Comparison of ENCODE assay signal across 9 mouse cellular contexts in genomic region chr8:10926518-10926915, GRCm38 (mm10).
DNase-seq lines count a peak whose midpoint lies in the region; ATAC-seq and TF ChIP-seq lines count a peak whose summit lies in the region.
"Had no signal": no experiment of that assay in that cellular context is flagged by ENCODE, and none has a peak within 500 bp of the region (broad histone marks: within the 10 kb centered on the region; RNA-seq: fewer than 3 reads in every experiment).

No protein-coding gene starts in this region.

- intact Hi-C loops in gastrocnemius, adult 2 months (cut with DNase I) = no loop called here

- peak overlapping the region; percentile 38; the same call in 1 of the 2 replicates for H3K27ac ChIP-seq in gastrocnemius, adult 2 months
- H3K27ac ChIP-seq in forebrain, embryonic 15.5 days (replicated peaks) = peak overlapping the region; percentile 69; the same call in 1 of the 2 replicates
- peak overlapping the region; percentile 95 for H3K27ac ChIP-seq in limb, embryonic 10.5 days

- no peak for TF ChIP-seq CTCF in gastrocnemius, adult 2 months (IDR thresholded peaks at IDR 0.05)
- TF ChIP-seq CTCF in E14TG2a.4 (conservative IDR thresholded peaks at IDR 0.05; ENCODE audit: low read length) = no peak

- H3K4me3 ChIP-seq in gastrocnemius, adult 2 months = no peak overlapping the region
- H3K4me3 ChIP-seq in E14TG2a.4 (replicated peaks; ENCODE audit: low read length) = peak overlapping the region; percentile 62
- no peak overlapping the region for H3K4me3 ChIP-seq in forebrain, embryonic 15.5 days
- H3K4me3 ChIP-seq in limb, embryonic 10.5 days = peak overlapping the region; percentile 44

- peaks cover 50% of the 10 kb centered on the region for H3K27me3 ChIP-seq in E14TG2a.4 (ENCODE audit: insufficient read depth, low read length)
- no peaks in the 10 kb centered on the region for H3K27me3 ChIP-seq in forebrain, embryonic 15.5 days
- peaks cover 14% of the 10 kb centered on the region; the same call in 1 of the 2 replicates for H3K27me3 ChIP-seq in limb, embryonic 10.5 days (ENCODE audit: low read depth, poor library complexity, severe bottlenecking)

- H3K4me1 ChIP-seq in E14TG2a.4 (replicated peaks; ENCODE audit: low read depth, low read length) = peaks cover 67% of the 10 kb centered on the region
- peaks cover 61% of the 10 kb centered on the region for H3K4me1 ChIP-seq in forebrain, embryonic 15.5 days
- peaks cover 71% of the 10 kb centered on the region for H3K4me1 ChIP-seq in limb, embryonic 10.5 days

- no peak overlapping the region for H3K9ac ChIP-seq in forebrain, embryonic 15.5 days (replicated peaks)

- H3K4me2 ChIP-seq in forebrain, embryonic 15.5 days (replicated peaks) = 0 out of 2 replicates have a peak overlapping the region, but pooled peaks have one; percentile 3

- no peak for DNase-seq in gastrocnemius, adult 2 months
- no peak for DNase-seq in gastrocnemius, postnatal 4 days (ENCODE audit: low spot score in 2 of 2)
- no peak for DNase-seq in limb, embryonic 10.5 days (ENCODE audit: low spot score)
- DNase-seq in ovary, postnatal 14 days (ENCODE audit: low spot score) = no peak
- DNase-seq in thymus, postnatal 25 days = no peak

- H3K9me3 ChIP-seq in E14TG2a.4 (ENCODE audit: low read length) = no peaks in the 10 kb centered on the region
- no peaks in the 10 kb centered on the region for H3K9me3 ChIP-seq in forebrain, embryonic 15.5 days
- no peaks in the 10 kb centered on the region for H3K9me3 ChIP-seq in limb, embryonic 10.5 days (replicated peaks)

- no peaks in the 10 kb centered on the region for H3K36me3 ChIP-seq in E14TG2a.4 (ENCODE audit: insufficient read depth, low read length)
- H3K36me3 ChIP-seq in forebrain, embryonic 15.5 days = no peaks in the 10 kb centered on the region
- no peaks in the 10 kb centered on the region for H3K36me3 ChIP-seq in limb, embryonic 10.5 days

- ATAC-seq in forebrain, embryonic 15.5 days (replicated peaks) = no peak
- ATAC-seq in inflammation-experienced regulatory T-cells, adult 6 months = no peak
- ATAC-seq: CD4-positive, CD25-positive, alpha-beta regulatory T cell, adult 4 months had no signal

Comparison
In these comparisons a context has a peak if more than half of its experiments do, and no peak if none do; other contexts are left out.
1. H3K27ac ChIP-seq: peak in every context shown above with its lines; median percentile 95 in limb, embryonic 10.5 days; 69 in forebrain, embryonic 15.5 days; 38 in gastrocnemius, adult 2 months.
2. H3K4me3 ChIP-seq: peak in E14TG2a.4 (single experiment) and limb, embryonic 10.5 days (single experiment); none in gastrocnemius, adult 2 months (single experiment) and forebrain, embryonic 15.5 days (single experiment).